Comparison of ENCODE assay signal across 16 mouse cellular contexts in the genomic region with DNA sequence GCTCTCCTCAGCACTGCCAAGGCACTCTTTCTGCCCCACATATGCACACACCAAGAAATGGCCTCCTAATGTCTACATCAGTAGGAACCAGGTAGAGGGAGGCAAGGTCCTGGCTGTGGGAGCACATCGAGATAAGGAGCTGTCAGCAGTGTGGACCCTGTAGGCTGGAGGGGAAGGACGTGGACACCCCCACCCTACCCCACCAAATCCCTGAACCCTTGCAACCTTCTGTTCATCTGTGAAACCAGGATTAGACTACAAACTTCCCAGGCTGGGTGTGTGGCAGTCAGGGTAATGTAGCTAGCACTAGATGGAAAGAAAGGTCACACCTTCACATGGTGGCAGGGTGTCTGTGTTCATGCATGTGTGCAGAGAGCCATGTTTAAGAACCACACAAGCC. TPM values are rescaled to one million over a fixed set of nuclear protein-coding genes. Genes with fewer than 3 reads are reported as not detected.
"Had no signal": no experiment of that assay in that cellular context is flagged by ENCODE, and none has a peak within 500 bp of the region (broad histone marks: within the 10 kb centered on the region; RNA-seq: fewer than 3 reads in every experiment).

No protein-coding gene starts in this region.

- DNase-seq: lung, adult 18-20 months; lung, embryonic 14.5 days; lung, postnatal 14 days; lung, postnatal 36 days; right cerebral cortex, postnatal 14 days; thymus, adult 2 months; thymus, postnatal 25 days; thymus, postnatal 4 days had no signal

- H3K9ac ChIP-seq: lung, embryonic 14.5 days; midbrain, embryonic 13.5 days; midbrain, embryonic 15.5 days; neural tube, embryonic 12.5 days; stomach, embryonic 15.5 days had no signal

- ATAC-seq: midbrain, embryonic 13.5 days; midbrain, embryonic 15.5 days had no signal

- H3K4me3 ChIP-seq: midbrain, embryonic 13.5 days; midbrain, embryonic 15.5 days; neural tube, embryonic 12.5 days; stomach, embryonic 15.5 days had no signal

- H3K27ac ChIP-seq: macrophage; midbrain, embryonic 13.5 days; midbrain, embryonic 15.5 days; neural tube, embryonic 12.5 days; stomach, embryonic 15.5 days; stomach, postnatal 0 days had no signal

- H3K27me3 ChIP-seq: midbrain, embryonic 15.5 days; neural tube, embryonic 12.5 days; stomach, embryonic 15.5 days had no signal

- H3K4me2 ChIP-seq: lung, embryonic 14.5 days; midbrain, embryonic 11.5 days; midbrain, embryonic 13.5 days; midbrain, embryonic 15.5 days; neural tube, embryonic 12.5 days; stomach, embryonic 15.5 days had no signal

- H3K9me3 ChIP-seq: midbrain, embryonic 13.5 days; midbrain, embryonic 15.5 days; neural tube, embryonic 12.5 days; stomach, embryonic 15.5 days had no signal

RNA-seq across cellular contexts. Expression of a gene that starts 44.5 kb away (rescaled TPM):
- polyA plus RNA-seq: lung, embryonic 14.5 days; macrophage; midbrain, postnatal 0 days had no signal
